Mouse (Mus musculus): ENCODE results near the gene Ocln.

- no peak for TF ChIP-seq POLR2A (IDR thresholded peaks at IDR 0.05; ENCODE audit: insufficient read depth, low read length)
- no peak for TF ChIP-seq CTCF (IDR thresholded peaks at IDR 0.05; ENCODE audit: low read depth, low read length)
- TF ChIP-seq EP300 (IDR thresholded peaks at IDR 0.05; ENCODE audit: insufficient read depth, low read depth, low read length) = no peak
Measured at GRCm38 (mm10) chr13:100495337-100495736, 57.2 kb downstream of the Ocln start.
